Mouse (Mus musculus): ENCODE results near the gene Tbc1d17.

Tbc1d17 gene

GRCm38 (mm10) chr7:44824872-44825271, 24.0 kb downstream of the Tbc1d17 start:
- DNase-seq (ENCODE audit: low read depth, low spot score), result no peak

DNA sequence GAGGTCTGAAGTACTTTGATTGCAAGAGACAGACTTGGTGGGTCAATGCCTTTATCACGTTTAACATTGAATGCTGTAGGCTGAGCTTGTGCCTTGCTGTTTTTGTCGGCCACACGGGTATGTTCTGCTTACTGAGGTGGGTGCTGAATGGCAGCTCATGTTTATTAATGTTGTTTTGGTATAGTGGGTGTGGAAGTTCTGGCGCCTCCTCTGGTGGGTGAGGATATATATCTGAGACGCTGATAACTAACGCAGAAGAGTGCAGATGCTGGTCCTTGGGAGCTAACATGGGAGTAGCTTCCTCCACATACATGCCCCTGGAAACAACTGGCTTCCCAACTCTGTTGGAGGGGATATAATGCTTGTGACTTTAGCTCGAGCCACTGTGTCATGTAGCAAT, 25.5 kb downstream of the Tbc1d17 start:
- DNase-seq (ENCODE audit: low read depth, low spot score), result no peak

DNA sequence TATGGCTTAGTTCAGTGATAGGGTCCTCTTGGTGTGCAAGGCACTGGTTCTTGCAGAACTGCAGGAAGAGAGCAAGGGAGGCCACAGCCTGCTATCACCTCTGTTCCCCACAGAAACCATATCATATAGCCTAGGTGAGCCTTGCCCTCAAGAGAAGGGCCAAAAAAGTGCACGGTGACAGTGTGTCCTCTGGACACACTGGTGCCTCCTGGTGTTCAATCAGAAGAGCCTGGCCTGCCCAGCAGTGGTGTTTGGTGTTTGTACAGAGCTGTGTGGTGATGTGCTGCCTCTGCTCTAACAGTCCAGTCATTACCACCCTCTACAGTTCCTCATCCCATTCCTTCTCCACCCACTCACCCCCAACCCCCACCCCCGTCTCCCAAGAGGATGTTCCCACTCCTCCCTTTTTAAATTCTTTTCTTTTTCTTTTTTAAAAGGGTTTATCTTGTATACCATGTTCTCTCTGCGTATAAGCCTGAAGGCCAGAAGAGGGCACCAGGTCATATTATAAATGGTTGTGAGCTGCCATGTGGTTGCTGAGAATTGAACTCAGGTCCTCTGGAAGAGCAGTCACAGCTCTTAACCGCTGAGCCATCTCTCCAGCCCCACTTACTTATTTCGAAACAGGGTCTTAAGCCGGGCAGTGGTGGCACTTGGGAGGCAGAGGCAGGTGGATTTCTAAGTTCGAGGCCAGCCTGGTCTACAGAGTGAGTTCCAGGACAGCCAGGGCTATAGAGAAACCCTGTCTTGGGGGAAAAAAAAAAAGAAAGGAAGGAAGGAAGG, 27.0 kb downstream of the Tbc1d17 start:
- no peak for DNase-seq (ENCODE audit: low read depth, low spot score)

GRCm38 (mm10) chr7:44820525-44820924, 28.4 kb downstream of the Tbc1d17 start:
- no peak for DNase-seq (ENCODE audit: low read depth, low spot score)

DNA sequence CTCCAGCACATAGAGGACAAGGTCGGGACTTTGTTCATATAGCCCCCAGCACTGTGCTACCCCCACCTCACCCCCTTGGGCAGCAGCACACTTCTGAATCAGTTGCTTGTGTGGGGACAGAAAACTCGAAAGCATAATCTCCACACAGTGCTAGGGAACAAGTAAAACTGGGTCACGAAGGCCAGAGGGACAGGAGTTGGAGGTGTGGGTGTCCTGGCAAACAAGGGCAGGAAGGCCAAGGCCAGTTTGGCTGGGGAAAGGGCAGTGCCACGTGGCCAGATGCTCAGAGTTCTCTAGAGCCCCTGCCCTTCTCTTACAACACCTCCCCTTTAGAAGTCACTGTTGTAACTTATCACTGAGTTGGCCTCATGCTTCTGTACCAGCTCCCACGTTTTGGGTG, 29.0 kb downstream of the Tbc1d17 start:
- DNase-seq (ENCODE audit: low read depth, low spot score), result no peak

DNA sequence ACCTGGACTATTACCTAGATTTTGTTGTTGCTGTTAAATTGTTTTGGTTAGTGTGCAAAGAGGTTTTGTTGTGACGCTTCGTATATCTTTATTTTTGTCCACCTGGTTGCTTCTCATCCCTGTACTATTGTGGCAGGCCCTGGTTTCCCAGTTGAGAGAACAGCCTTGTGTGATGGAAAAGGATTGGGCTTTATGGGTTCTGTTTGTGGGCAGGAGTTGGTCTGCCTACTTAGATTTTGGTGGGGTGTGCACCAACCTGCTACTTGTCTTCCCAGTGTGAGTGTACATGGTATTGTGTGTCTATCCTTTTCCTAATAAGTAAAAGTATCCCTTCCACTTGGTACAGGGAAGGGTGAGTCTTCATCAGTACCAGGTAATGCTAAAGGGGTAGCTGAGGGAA, 29.5 kb downstream of the Tbc1d17 start:
- no peak for DNase-seq (ENCODE audit: low read depth, low spot score)

DNA sequence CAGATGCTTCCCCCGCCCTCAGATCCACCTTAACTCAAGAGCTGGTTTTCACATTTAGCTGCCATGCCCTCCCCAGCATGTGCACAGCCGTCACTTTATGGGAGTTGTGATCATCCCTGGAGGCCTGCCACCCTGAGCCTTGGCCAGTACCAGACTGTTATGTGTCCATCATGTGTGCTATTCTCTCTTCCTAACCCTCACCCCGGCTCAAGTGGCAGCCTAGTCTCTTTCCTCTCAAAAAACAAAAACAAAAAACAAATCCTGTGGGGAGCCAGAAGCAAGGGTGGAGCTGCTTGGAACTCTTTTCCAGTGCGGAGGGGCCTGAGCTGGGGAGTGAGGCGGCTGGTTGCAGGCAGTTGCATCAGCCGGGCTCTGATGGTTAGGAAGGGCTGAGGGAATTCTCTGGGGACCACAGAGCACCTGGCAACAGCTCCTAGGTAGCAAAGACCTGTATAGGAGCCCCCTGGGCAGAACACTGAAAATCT, 30.1 kb downstream of the Tbc1d17 start:
- no peak for DNase-seq (ENCODE audit: low read depth, low spot score)

DNA sequence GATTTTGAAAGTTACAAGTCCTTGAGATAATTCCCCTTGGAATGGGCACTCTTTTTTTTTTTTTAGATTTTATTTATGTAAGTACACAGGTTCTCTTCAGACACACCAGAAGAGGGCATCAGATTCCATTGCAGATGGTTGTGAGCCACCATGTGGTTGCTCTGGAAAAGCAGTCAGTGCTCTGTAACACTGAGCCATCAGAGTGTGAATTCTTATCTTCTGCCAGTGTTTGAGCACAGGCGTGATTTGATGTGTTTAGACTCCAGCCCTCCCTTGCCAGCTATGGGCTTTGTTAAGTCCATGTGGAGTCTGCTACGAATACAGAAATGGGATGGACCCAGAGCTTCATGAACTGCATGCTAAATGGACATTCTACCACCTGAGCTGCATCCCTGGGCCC, 30.7 kb downstream of the Tbc1d17 start:
- no peak for DNase-seq (ENCODE audit: low read depth, low spot score)

DNA sequence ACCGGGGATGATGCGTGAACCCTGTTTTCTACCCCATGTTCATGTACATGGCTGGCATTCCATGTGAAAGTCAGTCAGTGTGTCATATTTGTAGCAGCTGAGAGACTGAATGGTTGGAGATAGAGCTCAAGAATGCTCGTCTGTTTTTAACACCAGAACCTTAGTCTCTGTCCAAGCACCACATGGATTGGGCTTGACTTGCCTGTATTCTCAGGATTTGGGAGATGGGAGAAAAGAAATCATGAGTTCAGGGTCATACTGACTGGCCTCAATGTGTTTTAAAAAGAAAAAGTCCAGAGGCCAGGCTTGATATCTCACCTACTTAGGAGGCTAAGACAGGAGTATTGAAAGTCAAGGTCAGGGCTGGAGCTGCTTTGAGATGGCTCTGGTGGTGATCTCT, 31.4 kb downstream of the Tbc1d17 start:
- DNase-seq (ENCODE audit: low read depth, low spot score), result no peak

- DNase-seq (ENCODE audit: low read depth, low spot score), result no peak
Observed at GRCm38 (mm10) chr7:44816470-44817021, 32.3 kb downstream of the Tbc1d17 start, which contains the start of gene Atf5. TSS of gene Atf5 (minus strand) at chr7:44816658.

- peak; percentile 98 for DNase-seq (ENCODE audit: low read depth, low spot score)
Observed at GRCm38 (mm10) chr7:44815721-44816469, 33.0 kb downstream of the Tbc1d17 start, which contains the start of the genes Nup62 and Il4i1. TSS of gene Nup62 (plus strand) at chr7:44816088. TSS of gene Il4i1 (plus strand) at chr7:44816387.

GRCm38 (mm10) chr7:44814952-44815553, 33.8 kb downstream of the Tbc1d17 start:
- no peak for DNase-seq (ENCODE audit: low read depth, low spot score)

GRCm38 (mm10) chr7:44814423-44814822, 34.5 kb downstream of the Tbc1d17 start:
- DNase-seq (ENCODE audit: low read depth, low spot score), result no peak

DNA sequence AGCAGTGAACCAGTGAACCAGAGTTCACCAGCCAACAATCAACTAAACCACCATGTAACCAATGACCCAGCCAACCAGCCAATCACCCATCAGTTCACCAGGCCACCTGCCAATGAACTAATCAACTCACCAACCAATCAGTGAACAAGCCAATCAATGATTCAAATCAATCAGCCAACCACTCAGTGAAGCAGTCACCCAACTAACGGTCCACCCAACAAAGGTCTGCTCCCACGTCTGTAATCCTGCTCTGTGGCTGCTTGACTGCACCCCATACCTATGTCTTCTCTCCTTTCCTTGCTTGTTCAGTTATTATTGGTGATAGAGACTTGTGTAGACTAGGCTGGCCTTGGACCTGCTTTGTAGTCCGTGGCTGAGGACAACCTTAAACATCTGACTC, 34.9 kb downstream of the Tbc1d17 start:
- DNase-seq (ENCODE audit: low read depth, low spot score), result no peak

GRCm38 (mm10) chr7:44812651-44813325, 36.1 kb downstream of the Tbc1d17 start:
- DNase-seq (ENCODE audit: low read depth, low spot score), result no peak

DNA sequence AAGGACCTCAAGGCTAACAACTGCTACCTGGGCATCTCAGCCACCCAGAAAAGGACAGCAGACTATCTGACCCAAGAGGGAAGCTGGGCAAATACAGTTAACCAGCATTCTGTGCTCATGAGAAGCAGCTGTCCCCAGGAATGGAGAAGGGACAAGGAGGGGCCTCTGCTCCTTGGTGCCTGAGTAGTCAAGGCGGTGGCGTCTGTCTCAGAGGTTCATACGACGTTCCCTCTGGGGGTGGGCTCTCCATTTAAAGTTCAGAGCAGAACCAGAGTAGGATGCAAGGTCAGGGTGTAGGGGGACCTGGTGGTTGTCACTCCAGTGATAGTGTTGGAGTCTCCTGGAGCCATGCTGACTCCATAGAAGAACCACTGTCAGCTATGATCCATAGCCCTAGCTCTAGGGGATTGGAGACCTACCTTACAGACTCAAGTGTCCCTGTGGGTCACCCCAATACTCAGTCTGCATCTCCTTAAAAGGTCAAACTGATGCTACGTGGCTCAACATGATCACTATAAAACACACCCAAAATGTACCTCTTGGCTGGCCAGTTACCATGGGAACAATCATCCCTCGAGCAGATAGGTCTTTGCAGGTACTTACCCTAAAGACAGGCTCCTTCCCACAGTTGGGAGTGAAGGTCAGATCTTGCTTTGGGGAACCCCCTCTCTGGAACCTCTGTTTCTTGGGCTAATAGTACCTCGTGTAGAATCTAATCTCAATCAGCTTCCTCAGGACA, 37.9 kb downstream of the Tbc1d17 start:
- DNase-seq (ENCODE audit: low read depth, low spot score), result no peak

- DNase-seq (ENCODE audit: low read depth, low spot score), result no peak
Observed at GRCm38 (mm10) chr7:44810365-44810764, 38.5 kb downstream of the Tbc1d17 start.

DNA sequence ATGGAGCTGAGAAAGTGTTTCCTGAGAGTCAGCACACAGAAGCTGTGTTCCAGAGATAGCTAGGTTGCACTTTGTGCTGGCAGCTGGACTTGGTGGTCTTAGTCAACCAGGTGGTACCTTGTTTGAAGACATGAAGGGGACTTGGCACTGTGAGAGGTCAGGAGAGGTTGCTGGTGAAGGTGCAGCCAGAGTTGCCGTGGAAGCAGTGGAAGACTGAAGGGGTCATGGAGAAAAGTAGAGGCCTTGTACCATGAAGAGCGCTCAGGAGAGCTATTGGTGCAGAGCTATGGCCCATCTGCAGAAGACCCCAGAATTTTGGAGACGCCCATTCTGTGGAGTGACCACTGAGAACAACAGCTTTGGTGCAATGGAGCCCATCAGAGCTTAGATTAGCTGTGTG, 39.4 kb downstream of the Tbc1d17 start:
- no peak for DNase-seq (ENCODE audit: low read depth, low spot score)

- DNase-seq (ENCODE audit: low read depth, low spot score), result no peak
Observed at GRCm38 (mm10) chr7:44808927-44809326, 40.0 kb downstream of the Tbc1d17 start.

- no peak for DNase-seq (ENCODE audit: low read depth, low spot score)
Observed at GRCm38 (mm10) chr7:44792781-44793180, 56.1 kb downstream of the Tbc1d17 start.

DNA sequence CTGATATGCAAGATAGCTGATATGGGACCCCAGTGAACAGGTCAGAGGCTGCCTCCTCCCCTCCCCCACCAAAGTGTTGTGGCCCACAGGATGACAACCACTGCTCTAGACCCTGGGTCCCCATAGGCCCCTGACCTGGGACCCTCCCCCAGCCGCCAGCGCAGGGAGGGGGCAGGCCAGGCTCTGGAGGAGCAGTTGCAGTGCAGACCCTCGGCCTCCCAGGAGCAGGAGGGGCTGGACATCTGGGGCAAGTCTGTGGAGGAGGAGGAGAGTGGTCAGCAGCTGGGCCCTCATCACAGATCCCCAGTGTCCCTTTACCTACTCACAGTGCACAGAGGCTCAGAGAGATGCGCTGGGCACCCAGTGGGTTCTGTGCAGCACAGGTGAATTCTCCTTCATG, 58.8 kb downstream of the Tbc1d17 start:
- no peak for DNase-seq (ENCODE audit: low read depth, low spot score)

All from WW6 (cell line).